Mouse (Mus musculus) intestine, embryonic 14.5 days (tissue): Measurements from ENCODE around the gene Phgdh. TPM values are rescaled to one million over a fixed set of nuclear protein-coding genes. Genes with fewer than 3 reads are reported as not detected.

Experiments
- ATAC-seq: fragments of 200-750 bp; cut with Nextera tagmentation; replicated peaks from 2 replicates; pipeline ENCODE4 v1.8.0; 2017; ENCODE audit warnings: low read depth, moderate number of reproducible peaks, moderate TSS enrichment, moderate library complexity; ENCODE audit not compliant: low FRiP score, low TSS enrichment
- DNase-seq: peaks from one replicate; pipeline ENCODE4 v3.0.0-alpha.2; 2018; ENCODE audit warnings: low spot score
- H3K27ac ChIP-seq: fragments of 300-500 bp; sonication (generic); 2 replicates; pipeline ENCODE4 v1.5.1; 2014; ENCODE audit warnings: low read depth, mild to moderate bottlenecking, control low read depth
- H3K27me3 ChIP-seq: fragments of 300-500 bp; sonication (generic); replicated peaks from 2 replicates; pipeline ENCODE4 v1.6.1; 2014; ENCODE audit warnings: low read length, control low read depth; ENCODE audit not compliant: control insufficient read depth, insufficient read depth
- H3K36me3 ChIP-seq: fragments of 300-500 bp; sonication (generic); 2 replicates; pipeline ENCODE4 v1.6.1; 2014; ENCODE audit warnings: low read length, control low read depth; ENCODE audit not compliant: control insufficient read depth, insufficient read depth
- H3K4me1 ChIP-seq: fragments of 300-500 bp; sonication (generic); replicated peaks from 2 replicates; pipeline ENCODE4 v1.6.1; 2014; ENCODE audit warnings: low read length, control low read depth, mixed read lengths; ENCODE audit not compliant: control insufficient read depth, insufficient read depth
- H3K4me2 ChIP-seq: fragments of 300-500 bp; sonication (generic); 2 replicates; pipeline ENCODE4 v1.6.1; 2014; ENCODE audit warnings: low read length
- H3K4me3 ChIP-seq: fragments of 300-500 bp; sonication (generic); 2 replicates; pipeline ENCODE4 v1.5.1; 2014; ENCODE audit warnings: low read depth, low read length, control low read depth, mixed read lengths
- H3K9ac ChIP-seq: fragments of 300-500 bp; sonication (generic); 2 replicates; pipeline ENCODE4 v1.6.1; 2014; ENCODE audit warnings: mild to moderate bottlenecking, low read length
- H3K9me3 ChIP-seq: fragments of 300-500 bp; sonication (generic); 2 replicates; pipeline ENCODE4 v1.6.1; 2016; ENCODE audit warnings: low read length, control low read depth; ENCODE audit not compliant: control insufficient read depth
- WGBS: fragments of 180-500 bp; shearing (Covaris S2); extraction: QIAGEN DNeasy Blood & Tissue Kit; methylation state at CpG from one replicate; pipeline ENCODE4 v1.1.7; 2014; 5-methylcytosine and 5-hydroxymethylcytosine counted together
- polyA plus RNA-seq: library from polyadenylated mRNA; unstranded; fragments of >200 nt; fragmentation: Nextera tagmentation; extraction: Ambion mirVana; gene quantifications from 2 replicates; pipeline ENCODE4 v1.2.1, GENCODE M21; 2014

Gene Phgdh
- polyA plus RNA-seq, 1 experiment from 2014 or later, result 310 TPM

GRCm38 (mm10) chr3:98267249-98267651 is 72.5 kb downstream of the Phgdh start:
- no peaks in the 10 kb centered on the region for H3K9me3 ChIP-seq
- no peaks in the 10 kb centered on the region for H3K36me3 ChIP-seq
- H3K27me3 ChIP-seq, result no peaks in the 10 kb centered on the region
- H3K27ac ChIP-seq, result peak overlapping the region; percentile 40; the same call in 1 of the 2 replicates
- peak overlapping the region; percentile 8; the same call in 1 of the 2 replicates for H3K4me2 ChIP-seq
- ATAC-seq (0 out of 2 replicates have a peak, but pooled peaks have one; percentile 32), DNase-seq (peak; percentile 63)
- no peak overlapping the region for H3K4me3 ChIP-seq
- peaks cover 7% of the 10 kb centered on the region for H3K4me1 ChIP-seq
- WGBS, result 17% methylated on average over 6 of the region's 6 CpGs
- no peak overlapping the region for H3K9ac ChIP-seq

Other genes with a start within 250 kb of the Phgdh start
- not detected in 2 replicates for gene Adam30, start 179.4 kb downstream of the Phgdh start, polyA plus RNA-seq
- 3.9 and 4.9 TPM in 2 replicates for gene Reg4, start 117.8 kb downstream of the Phgdh start, polyA plus RNA-seq
- gene Hmgcs2, start 59.6 kb downstream of the Phgdh start, polyA plus RNA-seq, result 23.1 and 32.1 TPM in 2 replicates
- 9.9 and 11.5 TPM in 2 replicates for gene Zfp697, start 42.5 kb upstream of the Phgdh start, polyA plus RNA-seq
- gene Gm4450, start 117.1 kb upstream of the Phgdh start, polyA plus RNA-seq, result not detected in 2 replicates
- gene Hsd3b4, start 170.5 kb upstream of the Phgdh start, polyA plus RNA-seq, result not detected in 2 replicates
- gene Gm10681, start 248.8 kb upstream of the Phgdh start, polyA plus RNA-seq, result not detected in 2 replicates